Mouse (Mus musculus): ENCODE data around the gene Slc4a2.
A peak's percentile ranks its signal among the peaks of the same experiment; 100 is the strongest.

GRCm38 (mm10) chr5:24423129-24424003 is at the start of gene Slc4a2, which contains the start of gene Cdk5:
- TF ChIP-seq CTCF (IDR thresholded peaks at IDR 0.05; ENCODE audit: low read depth, low read length) (no peak), POLR2A (IDR thresholded peaks at IDR 0.05; ENCODE audit: extremely low read depth, insufficient read depth, low read length) (peak; percentile 59; the same call in 1 of the 2 replicates)

All from liver, adult 2 months (tissue).